Mouse (Mus musculus): ENCODE data around the gene Stx1b.

DNA sequence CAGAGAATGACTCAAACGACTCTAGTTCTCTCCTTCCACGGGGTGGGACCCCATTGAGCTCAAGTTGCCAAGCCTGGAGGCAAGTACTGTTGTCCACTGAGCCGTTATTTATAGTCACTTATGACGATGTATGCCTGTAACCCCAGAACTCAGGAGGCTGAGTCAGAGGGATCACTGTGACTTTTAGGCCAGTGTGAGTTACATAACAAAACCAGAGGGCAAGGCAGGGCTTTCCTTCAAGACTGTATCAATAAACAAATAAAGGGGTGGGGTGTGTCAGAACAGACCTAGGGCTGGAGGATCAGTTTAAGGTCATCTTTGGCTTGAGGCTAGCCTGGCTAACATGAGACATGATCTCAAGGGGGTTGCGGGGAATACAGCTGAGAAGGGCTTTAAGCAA is 26.6 kb upstream of the Stx1b start:
- TF ChIP-seq CTCF (IDR thresholded peaks at IDR 0.05; ENCODE audit: control insufficient read depth, insufficient read depth, insufficient read length) (no peak), MAX (IDR thresholded peaks at IDR 0.05) (no peak), USF1 (IDR thresholded peaks at IDR 0.05; ENCODE audit: low read depth) (no peak)

Measured in C2C12 (cell line).